Mouse (Mus musculus): ENCODE data around the gene Setd5. TPM values are rescaled to one million over a fixed set of nuclear protein-coding genes. Genes with fewer than 3 reads are reported as not detected.

Setd5 gene
- polyA plus RNA-seq, 2 experiments = 11.8 to 14.1 TPM

- Histone ChIP-seq H3K4me2 (ENCODE audit: low read depth) (no peak overlapping the region), H3K4me1 (replicated peaks; ENCODE audit: control insufficient read depth in 2 of 2, insufficient read depth in 2 of 2, low read length in 1 of 2) (no peaks in the 10 kb centered on the region), H3K27me3 (ENCODE audit: control insufficient read depth, insufficient read depth, low read length) (no peaks in the 10 kb centered on the region), H3K27ac (no peak overlapping the region), H3K36me3 (replicated peaks; ENCODE audit: control insufficient read depth, insufficient read depth, low read depth) (peaks cover 11% of the 10 kb centered on the region), H3K9me3 (ENCODE audit: control insufficient read depth, low read length) (no peaks in the 10 kb centered on the region), H3K9ac (replicated peaks) (no peak overlapping the region), H3K4me3 (ENCODE audit: insufficient read depth in 1 of 2, low read depth in 2 of 2, low read length in 2 of 2) (no peak overlapping the region)
- TF ChIP-seq EP300 (IDR thresholded peaks at IDR 0.05; ENCODE audit: low read depth) = no peak
- no peak for TF ChIP-seq CTCF (IDR thresholded peaks at IDR 0.05; ENCODE audit: low read depth)
- ATAC-seq (ENCODE audit: insufficient read depth) (no peak), DNase-seq (ENCODE audit: low read depth in 3 of 3, low spot score in 3 of 3) (no peak)
- WGBS (ENCODE audit: insufficient replicate concordance) = 86% methylated on average over 10 of the region's 10 CpGs
Measured at GRCm38 (mm10) chr6:113160106-113160505, 82.9 kb downstream of the Setd5 start.

GRCm38 (mm10) chr6:113161982-113162381 is 84.8 kb downstream of the Setd5 start:
- no peaks in the 10 kb centered on the region for H3K27me3 ChIP-seq (ENCODE audit: control insufficient read depth, insufficient read depth, low read length)
- H3K9ac ChIP-seq (replicated peaks) = no peak overlapping the region
- DNase-seq (ENCODE audit: low read depth in 3 of 3, low spot score in 3 of 3) (no peak), ATAC-seq (ENCODE audit: insufficient read depth) (no peak)
- no peaks in the 10 kb centered on the region for H3K36me3 ChIP-seq (replicated peaks; ENCODE audit: control insufficient read depth, insufficient read depth, low read depth)
- no peak overlapping the region for H3K4me2 ChIP-seq (ENCODE audit: low read depth)
- H3K4me3 ChIP-seq (ENCODE audit: insufficient read depth in 1 of 2, low read depth in 2 of 2, low read length in 2 of 2) = no peak overlapping the region
- TF ChIP-seq CTCF (IDR thresholded peaks at IDR 0.05; ENCODE audit: low read depth) (no peak), EP300 (IDR thresholded peaks at IDR 0.05; ENCODE audit: low read depth) (no peak)
- no peaks in the 10 kb centered on the region for H3K9me3 ChIP-seq (ENCODE audit: control insufficient read depth, low read length)
- 76% methylated on average over 1 of the region's 1 CpGs for WGBS (ENCODE audit: insufficient replicate concordance)
- no peak overlapping the region for H3K27ac ChIP-seq
- no peaks in the 10 kb centered on the region for H3K4me1 ChIP-seq (replicated peaks; ENCODE audit: control insufficient read depth in 2 of 2, insufficient read depth in 2 of 2, low read length in 1 of 2)

GRCm38 (mm10) chr6:113163513-113163912 is 86.3 kb downstream of the Setd5 start:
- no peak for ATAC-seq (ENCODE audit: insufficient read depth)

DNA sequence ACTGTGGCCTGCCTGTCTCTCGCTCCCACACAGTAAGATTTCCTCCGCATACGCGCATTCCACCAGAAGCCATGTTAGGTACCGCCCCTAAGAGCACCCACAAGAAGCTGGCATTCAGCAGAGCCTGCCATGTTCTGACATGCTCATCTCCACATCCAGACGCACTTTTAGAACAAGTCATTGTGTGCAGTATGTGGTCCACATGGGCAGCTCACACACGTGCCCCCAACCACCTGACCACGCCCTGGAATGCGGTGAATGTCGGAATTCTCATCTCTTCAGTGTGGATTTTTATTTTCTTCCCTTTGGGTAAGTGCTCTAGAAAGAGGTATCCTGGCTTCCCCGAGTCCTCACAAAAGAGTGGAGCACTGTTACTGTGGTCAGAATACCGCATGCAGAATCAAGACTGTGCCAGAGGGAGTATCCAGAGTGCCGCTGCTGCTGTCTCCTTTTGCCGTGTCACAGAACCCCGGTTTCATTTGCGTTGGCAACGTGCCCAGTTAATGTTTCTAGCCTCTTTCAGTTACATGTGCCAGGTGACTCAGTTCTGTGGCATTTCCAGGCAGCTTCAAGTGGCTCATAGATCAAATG is 89.6 kb downstream of the Setd5 start:
- Histone ChIP-seq H3K9ac (replicated peaks) (no peak overlapping the region), H3K4me2 (ENCODE audit: low read depth) (no peak overlapping the region), H3K4me1 (replicated peaks; ENCODE audit: control insufficient read depth in 2 of 2, insufficient read depth in 2 of 2, low read length in 1 of 2) (no peaks in the 10 kb centered on the region), H3K27ac (no peak overlapping the region), H3K27me3 (ENCODE audit: control insufficient read depth, insufficient read depth, low read length) (no peaks in the 10 kb centered on the region), H3K9me3 (ENCODE audit: control insufficient read depth, low read length) (no peaks in the 10 kb centered on the region), H3K36me3 (replicated peaks; ENCODE audit: control insufficient read depth, insufficient read depth, low read depth) (no peaks in the 10 kb centered on the region), H3K4me3 (ENCODE audit: insufficient read depth in 1 of 2, low read depth in 2 of 2, low read length in 2 of 2) (no peak overlapping the region)
- no peak for ATAC-seq (ENCODE audit: insufficient read depth)
- 68% methylated on average over 17 of the region's 17 CpGs for WGBS (ENCODE audit: insufficient replicate concordance)
- DNase-seq (ENCODE audit: low read depth in 3 of 3, low spot score in 3 of 3) = no peak
- no peak for TF ChIP-seq EP300 (IDR thresholded peaks at IDR 0.05; ENCODE audit: low read depth)
- TF ChIP-seq CTCF (IDR thresholded peaks at IDR 0.05; ENCODE audit: low read depth) = no peak

More at GRCm38 (mm10) chr6:113163513-113163912, 86.3 kb downstream of the Setd5 start:
- no peaks in the 10 kb centered on the region for H3K9me3 ChIP-seq (ENCODE audit: control insufficient read depth, low read length)
- no peaks in the 10 kb centered on the region for H3K36me3 ChIP-seq (replicated peaks; ENCODE audit: control insufficient read depth, insufficient read depth, low read depth)
- H3K4me2 ChIP-seq (ENCODE audit: low read depth) = no peak overlapping the region
- no peaks in the 10 kb centered on the region for H3K4me1 ChIP-seq (replicated peaks; ENCODE audit: control insufficient read depth in 2 of 2, insufficient read depth in 2 of 2, low read length in 1 of 2)
- no peaks in the 10 kb centered on the region for H3K27me3 ChIP-seq (ENCODE audit: control insufficient read depth, insufficient read depth, low read length)
- no peak overlapping the region for H3K4me3 ChIP-seq (ENCODE audit: insufficient read depth in 1 of 2, low read depth in 2 of 2, low read length in 2 of 2)
- H3K9ac ChIP-seq (replicated peaks) = no peak overlapping the region
- no peak for DNase-seq (ENCODE audit: low read depth in 3 of 3, low spot score in 3 of 3)
- TF ChIP-seq EP300 (IDR thresholded peaks at IDR 0.05; ENCODE audit: low read depth) (no peak), CTCF (IDR thresholded peaks at IDR 0.05; ENCODE audit: low read depth) (no peak)
- H3K27ac ChIP-seq = no peak overlapping the region

DNA sequence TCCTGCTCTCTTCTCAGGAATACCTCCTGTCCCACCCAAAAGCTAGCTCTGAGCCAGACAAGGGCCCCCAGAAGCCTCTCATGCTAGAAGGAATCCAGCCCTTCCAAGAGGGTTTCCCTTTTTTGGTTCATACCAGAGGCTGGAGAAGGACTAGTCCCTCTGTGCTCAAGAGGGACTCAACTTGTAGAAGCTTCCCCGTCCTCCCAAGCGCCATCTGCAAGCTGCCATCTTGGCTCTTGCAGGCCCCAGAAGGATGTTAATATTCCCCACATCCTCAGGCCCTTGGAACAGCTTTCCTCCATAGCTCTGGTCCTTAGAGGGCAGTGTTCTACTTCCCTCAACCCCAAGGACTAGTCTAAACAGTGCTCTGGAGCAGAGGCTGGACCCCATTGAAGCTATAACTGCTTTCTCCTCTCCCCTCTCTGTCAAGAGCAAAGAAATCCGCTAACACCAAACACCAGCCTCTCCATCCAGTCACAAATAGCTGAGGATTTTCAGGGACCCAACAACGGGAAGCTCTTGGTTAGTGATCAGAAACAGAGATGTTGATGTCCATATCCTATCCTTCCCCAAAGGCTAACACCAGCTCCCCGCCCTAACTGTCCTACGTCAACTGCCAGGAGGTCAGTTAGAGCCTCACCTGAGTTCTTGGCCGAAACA is 91.3 kb downstream of the Setd5 start:
- no peak overlapping the region for H3K4me3 ChIP-seq (ENCODE audit: insufficient read depth in 1 of 2, low read depth in 2 of 2, low read length in 2 of 2)
- ATAC-seq (ENCODE audit: insufficient read depth) = no peak
- no peak overlapping the region for H3K9ac ChIP-seq (replicated peaks)
- TF ChIP-seq EP300 (IDR thresholded peaks at IDR 0.05; ENCODE audit: low read depth) (no peak), CTCF (IDR thresholded peaks at IDR 0.05; ENCODE audit: low read depth) (no peak)
- no peak for DNase-seq (ENCODE audit: low read depth in 3 of 3, low spot score in 3 of 3)
- no peaks in the 10 kb centered on the region for H3K27me3 ChIP-seq (ENCODE audit: control insufficient read depth, insufficient read depth, low read length)
- H3K27ac ChIP-seq = no peak overlapping the region
- WGBS (ENCODE audit: insufficient replicate concordance) = 64% methylated on average over 7 of the region's 7 CpGs
- H3K4me1 ChIP-seq (replicated peaks; ENCODE audit: control insufficient read depth in 2 of 2, insufficient read depth in 2 of 2, low read length in 1 of 2) = no peaks in the 10 kb centered on the region
- no peak overlapping the region for H3K4me2 ChIP-seq (ENCODE audit: low read depth)
- no peaks in the 10 kb centered on the region for H3K9me3 ChIP-seq (ENCODE audit: control insufficient read depth, low read length)
- no peaks in the 10 kb centered on the region for H3K36me3 ChIP-seq (replicated peaks; ENCODE audit: control insufficient read depth, insufficient read depth, low read depth)

All from liver, embryonic 14.5 days (tissue).